Mouse (Mus musculus) CH12.LX (cell line): ENCODE data around the gene Ccl12. TPM values are rescaled to one million over a fixed set of nuclear protein-coding genes. Genes with fewer than 3 reads are reported as not detected.
A peak's percentile ranks its signal among the peaks of the same experiment; 100 is the strongest.

Experiments used
- DNase-seq: peaks from one replicate; pipeline ENCODE4 v3.0.0-alpha.2; 2013; ENCODE audit errors: extremely low read depth
- H3K27ac ChIP-seq: 2 replicates; pipeline ENCODE4 v1.5.1; 2012; ENCODE audit warnings: low read depth, mild to moderate bottlenecking, control low read depth, moderate library complexity; ENCODE audit not compliant: insufficient read depth
- H3K27me3 ChIP-seq: replicated peaks from 2 replicates; pipeline ENCODE3; 2012; ENCODE audit warnings: inconsistent platforms
- H3K36me3 ChIP-seq, 2 experiments: replicated peaks in 1 of 2; 2 replicates each; pipeline versions ENCODE3 to v1.6.1; 2012; ENCODE audit warnings: inconsistent platforms in 1 of 2, low read length in 1 of 2, mild to moderate bottlenecking in 1 of 2, mixed read lengths in 1 of 2, moderate library complexity in 1 of 2; ENCODE audit not compliant: control insufficient read depth in 1 of 2, insufficient read depth in 1 of 2
- H3K4me1 ChIP-seq, 2 experiments: 2 replicates each; pipeline ENCODE4 v1.6.1; 2012; ENCODE audit warnings: inconsistent platforms in 1 of 2, moderate library complexity in 1 of 2; ENCODE audit not compliant: insufficient read depth in 2 of 2, control insufficient read depth in 1 of 2
- H3K4me2 ChIP-seq: 2 replicates; pipeline ENCODE4 v1.6.1; 2012; ENCODE audit warnings: low read depth, mild to moderate bottlenecking, control low read depth; ENCODE audit not compliant: poor library complexity, insufficient read depth, severe bottlenecking
- H3K4me3 ChIP-seq, 3 experiments: fragments of 150-350 bp in 1 of 3; sonication (generic) in 1 of 3; replicated peaks in 1 of 3; 2 replicates each; pipeline versions ENCODE3 to v1.5.1; 2011 to 2012; ENCODE audit warnings: low read depth in 2 of 3, low read length in 2 of 3, mild to moderate bottlenecking in 2 of 3, moderate library complexity in 2 of 3, control low read depth in 1 of 3, improper control_type of control experiment in 1 of 3, inconsistent platforms in 1 of 3, mixed read lengths in 1 of 3; ENCODE audit not compliant: poor library complexity in 1 of 3
- H3K79me2 ChIP-seq: replicated peaks from 2 replicates; pipeline ENCODE4 v1.6.1; 2012; ENCODE audit warnings: mild to moderate bottlenecking, moderate library complexity; ENCODE audit not compliant: control insufficient read depth, poor library complexity, insufficient read depth, severe bottlenecking; ENCODE audit errors: extremely low read depth
- H3K9ac ChIP-seq: 2 replicates; pipeline ENCODE4 v1.6.1; 2012; ENCODE audit warnings: low read depth, mild to moderate bottlenecking, control low read depth, moderate library complexity; ENCODE audit not compliant: insufficient read depth
- H3K9me3 ChIP-seq: replicated peaks from 2 replicates; pipeline ENCODE3; 2012; ENCODE audit warnings: low read length, inconsistent platforms, mixed read lengths
- BHLHE40 ChIP-seq: IDR thresholded peaks from 2 replicates; pipeline ENCODE4 v1.6.1; 2011; ENCODE audit warnings: mild to moderate bottlenecking, low read depth, low read length, improper control_type of control experiment
- CTCF ChIP-seq, 2 experiments: IDR thresholded peaks in 1 of 2; conservative IDR thresholded peaks in 1 of 2; 2 replicates each; pipeline ENCODE4 v1.5.1; 2011 to 2012; ENCODE audit warnings: low read depth in 2 of 2, low read length in 2 of 2, improper control_type of control experiment in 1 of 2, inconsistent platforms in 1 of 2, mild to moderate bottlenecking in 1 of 2, moderate library complexity in 1 of 2
- E2F4 ChIP-seq: IDR thresholded peaks from 2 replicates; pipeline ENCODE4 v1.6.1; 2011; ENCODE audit warnings: low read depth, low read length, improper control_type of control experiment; ENCODE audit not compliant: insufficient replicate concordance
- HCFC1 ChIP-seq: IDR thresholded peaks from 2 replicates; pipeline ENCODE4 v1.6.1; 2012; ENCODE audit warnings: low read depth, mild to moderate bottlenecking, inconsistent platforms, low read length, improper control_type of control experiment
- JUND ChIP-seq: conservative IDR thresholded peaks from 2 replicates; pipeline ENCODE4 v1.6.1; 2011; ENCODE audit warnings: low read depth, low read length, improper control_type of control experiment
- MAFK ChIP-seq: IDR thresholded peaks from 2 replicates; pipeline ENCODE4 v1.6.1; 2011; ENCODE audit warnings: low read length, improper control_type of control experiment; ENCODE audit not compliant: insufficient replicate concordance
- MAX ChIP-seq: IDR thresholded peaks from 2 replicates; pipeline ENCODE4 v1.6.1; 2011; ENCODE audit warnings: low read length, improper control_type of control experiment
- MEF2A ChIP-seq: IDR thresholded peaks from 2 replicates; pipeline ENCODE4 v1.6.1; 2014; ENCODE audit warnings: low read depth, mild to moderate bottlenecking, inconsistent platforms, low read length, improper control_type of control experiment, borderline replicate concordance
- MYC ChIP-seq: IDR thresholded peaks from 2 replicates; pipeline ENCODE4 v1.6.1; 2011; ENCODE audit warnings: low read depth, mild to moderate bottlenecking, improper control_type of control experiment, low read length
- POLR2AphosphoS2 ChIP-seq: IDR thresholded peaks from 2 replicates; pipeline ENCODE4 v1.6.1; 2011; ENCODE audit warnings: low read depth, low read length, improper control_type of control experiment
- RAD21 ChIP-seq: IDR thresholded peaks from 2 replicates; pipeline ENCODE4 v1.6.1; 2011; ENCODE audit warnings: low read depth, mild to moderate bottlenecking, low read length, improper control_type of control experiment, moderate library complexity
- RCOR1 ChIP-seq: conservative IDR thresholded peaks from 2 replicates; pipeline ENCODE4 v1.6.1; 2012; ENCODE audit warnings: low read depth, mild to moderate bottlenecking, inconsistent platforms, low read length, improper control_type of control experiment
- TCF12 ChIP-seq: IDR thresholded peaks from 2 replicates; pipeline ENCODE4 v1.6.1; 2014; ENCODE audit warnings: low read depth, mild to moderate bottlenecking, inconsistent platforms, low read length, improper control_type of control experiment
- UBTF ChIP-seq: IDR thresholded peaks from 2 replicates; pipeline ENCODE4 v1.6.1; 2012; ENCODE audit warnings: low read depth, mild to moderate bottlenecking, inconsistent platforms, low read length, improper control_type of control experiment, moderate library complexity
- ZC3H11A ChIP-seq: IDR thresholded peaks from 2 replicates; pipeline ENCODE4 v1.6.1; 2012; ENCODE audit warnings: low read depth, mild to moderate bottlenecking, inconsistent platforms, low read length, improper control_type of control experiment
- ZMIZ1 ChIP-seq: IDR thresholded peaks from 2 replicates; pipeline ENCODE4 v1.6.1; 2012; ENCODE audit warnings: low read depth, mild to moderate bottlenecking, inconsistent platforms, low read length, improper control_type of control experiment
- dilution Hi-C: fragments of 300-500 bp; cut with MboI; formaldehyde crosslinking; loops from 2 replicates; pipeline ENCODE4 v1.14.3; 2020; ENCODE audit warnings: low sequenced_read_pairs; ENCODE audit not compliant: extremely low pct_unique_long_range_greater_than_20kb, extremely low pct_ligation_motif_present
- in situ Hi-C: fragments of 300-500 bp; cut with MboI; formaldehyde crosslinking; loops from 3 replicates; pipeline ENCODE4 v1.14.3; 2019; ENCODE audit warnings: low sequenced_read_pairs, low pct_ligation_motif_present, low pct_unique_long_range_greater_than_20kb, mixed read lengths
- polyA plus RNA-seq: library from polyadenylated mRNA; unstranded; fragments of >175 nt; gene quantifications from 2 replicates; pipeline ENCODE4 v1.2.1, GENCODE M21; 2012; ENCODE audit warnings: low read depth; ENCODE audit not compliant: insufficient read length
- total RNA-seq, 2 experiments: library from RNA; depleted of rRNA; stranded (reverse); fragments of 300-350 nt in 1 of 2; fragments of >200 nt in 1 of 2; gene quantifications; 2 replicates each; pipeline ENCODE4 v1.2.3; 2012 to 2014

Ccl12 gene
- total RNA-seq (2012; rRNA removed): not detected in 2 replicates
- not detected in 2 replicates for total RNA-seq (2014; rRNA removed)
- polyA plus RNA-seq: 0.51 and 0.53 TPM in 2 replicates

- TF ChIP-seq MAFK (peak; percentile 85), UBTF (no peak)
- in situ Hi-C loops (no loop called here), dilution Hi-C loops (no loop called here)
- Histone ChIP-seq H3K79me2 (no peaks in the 10 kb centered on the region), H3K4me1 (peaks cover 4 to 17% of the 10 kb centered on the region in 2 experiments), H3K27me3 (peaks cover 31% of the 10 kb centered on the region), H3K9me3 (no peaks in the 10 kb centered on the region), H3K36me3 (no peaks in the 10 kb centered on the region), H3K4me2 (peak within 1 kb of the TSS; percentile 35; the same call in 1 of the 2 replicates), H3K4me3 (no peak within 1 kb of the TSS), H3K9ac (no peak within 1 kb of the TSS), H3K27ac (no peak within 1 kb of the TSS)
- peak; percentile 31 for DNase-seq
These were observed at the start of gene Ccl12 for GRCm38 (mm10) chr11:82101529-82101928. Gene Ccl12, plus strand, starts transcription at chr11:82101845.

GRCm38 (mm10) chr11:82053849-82054248 lies 47.8 kb upstream of the Ccl12 start:
- Histone ChIP-seq H3K36me3 (no peaks in the 10 kb centered on the region), H3K4me3 (no peak overlapping the region), H3K9ac (no peak overlapping the region), H3K4me2 (no peak overlapping the region), H3K27me3 (peaks cover 82% of the 10 kb centered on the region), H3K4me1 (no peaks in the 10 kb centered on the region), H3K9me3 (peaks cover 3% of the 10 kb centered on the region), H3K27ac (no peak overlapping the region), H3K79me2 (no peaks in the 10 kb centered on the region)
- DNase-seq: no peak
- TF ChIP-seq ZMIZ1 (no peak), E2F4 (no peak), MEF2A (no peak), HCFC1 (no peak), CTCF (conservative IDR thresholded peaks at IDR 0.05 in 1 of 2, IDR thresholded peaks at IDR 0.05 in 1 of 2; ENCODE audit: low read depth in 2 of 2, low read length in 2 of 2) (no peak), ZC3H11A (no peak), MYC (no peak), RAD21 (no peak), MAX (no peak), TCF12 (no peak), RCOR1 (no peak), BHLHE40 (no peak), JUND (no peak), POLR2AphosphoS2 (no peak)
- in situ Hi-C loops (loop anchor here (5.0 kb wide), 1 partner anchor 128 kb away; no protein-coding TSS in a partner anchor), dilution Hi-C loops (no loop called here)
